In the genomic region with DNA sequence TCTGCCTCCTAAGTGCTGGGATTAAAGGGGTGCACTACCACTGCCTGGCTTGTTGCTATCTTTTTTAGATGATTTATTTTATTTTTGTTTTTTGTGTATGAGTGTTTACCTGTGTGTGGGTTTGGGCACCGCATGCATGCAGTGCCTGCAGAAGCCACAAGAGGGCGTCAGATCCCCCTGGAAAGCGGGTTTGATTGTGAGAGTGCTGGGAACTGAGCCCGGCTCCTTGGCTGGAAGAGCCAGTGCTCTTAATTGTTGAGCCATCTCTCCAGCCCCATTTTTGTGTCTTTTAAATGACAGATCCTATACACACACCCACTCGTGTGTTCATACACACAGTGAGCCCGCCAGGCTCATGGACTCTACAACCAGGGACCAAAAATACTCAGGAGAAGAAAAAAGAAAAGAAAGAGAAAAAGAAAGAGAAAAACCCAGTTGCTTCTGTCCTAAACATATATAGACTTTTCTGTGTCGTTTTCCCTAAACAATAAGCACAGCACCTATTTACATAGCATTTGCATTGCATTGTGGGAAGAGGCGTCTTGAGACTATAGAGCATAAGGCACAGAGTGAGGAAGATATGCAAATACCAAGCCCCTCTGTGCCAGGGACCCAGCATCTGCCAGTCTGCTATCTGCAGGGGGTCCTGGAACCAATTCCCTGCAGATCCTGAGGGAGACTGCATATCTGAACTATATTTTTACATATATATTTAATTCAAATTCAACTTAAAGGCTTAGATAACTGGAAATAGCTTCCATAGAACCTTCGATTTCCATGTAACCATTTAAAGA, we compare ENCODE assay signal across 22 mouse cellular contexts.
DNase-seq lines count a peak whose midpoint lies in the region; ATAC-seq and TF ChIP-seq lines count a peak whose summit lies in the region.
"Had no signal": no experiment of that assay in that cellular context is flagged by ENCODE, and none has a peak within 500 bp of the region (broad histone marks: within the 10 kb centered on the region; RNA-seq: fewer than 3 reads in every experiment).

No protein-coding gene starts in this region.

- H3K4me2 ChIP-seq in lung, embryonic 14.5 days = no peak overlapping the region
- H3K4me2 ChIP-seq: embryonic facial prominence, embryonic 15.5 days; heart, embryonic 13.5 days; limb, embryonic 13.5 days; stomach, embryonic 15.5 days had no signal

- DNase-seq in heart, adult 11 months = peak; percentile 67
- DNase-seq in heart, postnatal 36 days = no peak
- no peak for DNase-seq in lung, embryonic 14.5 days
- DNase-seq in lung, adult 2 months = no peak
- DNase-seq in R1 (ENCODE audit: low read depth, low spot score) = peak; percentile 66
- DNase-seq in testis, postnatal 14 days (ENCODE audit: low spot score) = peak; percentile 20
- no peak for DNase-seq in right cerebral cortex, adult 18-20 months
- DNase-seq: adrenal gland, postnatal 25 days; cerebellum, adult 18-20 months; cerebellum, postnatal 36 days; kidney, adult 8-10 months; kidney, postnatal 36 days; lung, postnatal 10 days; midbrain, embryonic 14.5 days; right cerebral cortex, postnatal 25 days; thymus, postnatal 14 days had no signal

- WGBS in lung, embryonic 14.5 days = 88% methylated on average over 9 of the region's 9 CpGs
- WGBS in lung, adult 2 months = 84% methylated on average over 9 of the region's 9 CpGs

- no peak overlapping the region for H3K27ac ChIP-seq in lung, embryonic 14.5 days (ENCODE audit: low read depth)
- H3K27ac ChIP-seq: embryonic facial prominence, embryonic 15.5 days; heart, embryonic 13.5 days; limb, embryonic 13.5 days; liver, embryonic 14.5 days; stomach, embryonic 15.5 days had no signal

- no peak overlapping the region for H3K9ac ChIP-seq in lung, embryonic 14.5 days
- H3K9ac ChIP-seq: embryonic facial prominence, embryonic 15.5 days; heart, embryonic 13.5 days; limb, embryonic 13.5 days; liver, embryonic 14.5 days; stomach, embryonic 15.5 days had no signal

- no peaks in the 10 kb centered on the region for H3K4me1 ChIP-seq in lung, embryonic 14.5 days (ENCODE audit: insufficient read depth)
- no peaks in the 10 kb centered on the region for H3K4me1 ChIP-seq in lung, adult 2 months (ENCODE audit: control insufficient read depth, insufficient read depth, low read length)
- H3K4me1 ChIP-seq: heart, embryonic 13.5 days; limb, embryonic 13.5 days; stomach, embryonic 15.5 days had no signal

- H3K36me3 ChIP-seq in lung, embryonic 14.5 days (ENCODE audit: insufficient read depth) = no peaks in the 10 kb centered on the region
- H3K36me3 ChIP-seq: embryonic facial prominence, embryonic 15.5 days; heart, embryonic 13.5 days; limb, embryonic 13.5 days; stomach, embryonic 15.5 days had no signal

- no peak overlapping the region for H3K4me3 ChIP-seq in lung, embryonic 14.5 days (ENCODE audit: low read depth, low read length)
- no peak overlapping the region for H3K4me3 ChIP-seq in lung, adult 2 months (replicated peaks; ENCODE audit: extremely low read depth, low read depth, low read length)
- H3K4me3 ChIP-seq: embryonic facial prominence, embryonic 15.5 days; heart, embryonic 13.5 days; limb, embryonic 13.5 days; myocyte; stomach, embryonic 15.5 days had no signal

- TF ChIP-seq CTCF in lung, embryonic 14.5 days (IDR thresholded peaks at IDR 0.05; ENCODE audit: low read depth) = peak; percentile 4; the same call in 1 of the 2 replicates
- TF ChIP-seq CTCF in lung, adult 2 months (IDR thresholded peaks at IDR 0.05; ENCODE audit: insufficient read depth, low read length) = no peak

- no peak for TF ChIP-seq POLR2A in lung, adult 2 months (IDR thresholded peaks at IDR 0.05; ENCODE audit: borderline replicate concordance, extremely low read depth, low read depth, low read length)

- no peak for ATAC-seq in lung, embryonic 14.5 days (ENCODE audit: insufficient read depth)

- no peaks in the 10 kb centered on the region for H3K9me3 ChIP-seq in lung, embryonic 14.5 days (ENCODE audit: low read depth, low read length)
- H3K9me3 ChIP-seq: embryonic facial prominence, embryonic 15.5 days; limb, embryonic 13.5 days; stomach, embryonic 15.5 days had no signal

- H3K27me3 ChIP-seq in lung, embryonic 14.5 days (ENCODE audit: insufficient read depth, low read length) = no peaks in the 10 kb centered on the region
- H3K27me3 ChIP-seq: embryonic facial prominence, embryonic 15.5 days; heart, embryonic 13.5 days; stomach, embryonic 15.5 days had no signal

- intact Hi-C loops in heart, postnatal 36 days (cut with DNase I) = no loop called here

Comparison
In these comparisons a context has a peak if more than half of its experiments do, and no peak if none do; other contexts are left out.
1. DNase-seq: peak in heart, adult 11 months (single experiment), R1 (single experiment) and testis, postnatal 14 days (single experiment); none in heart, postnatal 36 days (0 of 2), lung, embryonic 14.5 days (single experiment), lung, adult 2 months (single experiment) and right cerebral cortex, adult 18-20 months (single experiment).